Mouse (Mus musculus) intestine, embryonic 16.5 days (tissue): ENCODE measurements around the gene Gm12830. TPM values are rescaled to one million over a fixed set of nuclear protein-coding genes. Genes with fewer than 3 reads are reported as not detected.
A peak's percentile ranks its signal among the peaks of the same experiment; 100 is the strongest.

Source experiments
- ATAC-seq: fragments of 200-750 bp; cut with Nextera tagmentation; 2 replicates; pipeline ENCODE4 v1.8.0; 2017; ENCODE audit warnings: moderate TSS enrichment, moderate library complexity
- H3K27ac ChIP-seq: fragments of 300-500 bp; sonication (generic); 2 replicates; pipeline ENCODE4 v1.5.1; 2014; ENCODE audit warnings: mild to moderate bottlenecking, low read length
- H3K27me3 ChIP-seq: fragments of 300-500 bp; sonication (generic); replicated peaks from 2 replicates; pipeline ENCODE4 v1.6.1; 2014; ENCODE audit warnings: low read length, control low read depth, mixed read lengths; ENCODE audit not compliant: control insufficient read depth, insufficient read depth
- H3K36me3 ChIP-seq: fragments of 300-500 bp; sonication (generic); 2 replicates; pipeline ENCODE4 v1.6.1; 2014; ENCODE audit warnings: low read length, control low read depth; ENCODE audit not compliant: control insufficient read depth, insufficient read depth
- H3K4me1 ChIP-seq: fragments of 300-500 bp; sonication (generic); 2 replicates; pipeline ENCODE4 v1.6.1; 2014; ENCODE audit warnings: low read length, control low read depth, mixed read lengths; ENCODE audit not compliant: control insufficient read depth, insufficient read depth
- H3K4me2 ChIP-seq: fragments of 300-500 bp; sonication (generic); 2 replicates; pipeline ENCODE4 v1.6.1; 2014; ENCODE audit warnings: low read depth, low read length, control low read depth
- H3K4me3 ChIP-seq: fragments of 300-500 bp; sonication (generic); 2 replicates; pipeline ENCODE4 v1.5.1; 2014; ENCODE audit warnings: mild to moderate bottlenecking, low read length
- H3K9ac ChIP-seq: fragments of 300-500 bp; sonication (generic); 2 replicates; pipeline ENCODE4 v1.6.1; 2014; ENCODE audit warnings: low read depth, low read length
- H3K9me3 ChIP-seq: fragments of 300-500 bp; sonication (generic); 2 replicates; pipeline ENCODE4 v1.6.1; 2016; ENCODE audit warnings: low read length, control low read depth; ENCODE audit not compliant: control insufficient read depth
- WGBS: fragments of 180-500 bp; shearing (Covaris S2); extraction: QIAGEN DNeasy Blood & Tissue Kit; methylation state at CpG from one replicate; pipeline ENCODE4 v1.1.7; 2014; 5-methylcytosine and 5-hydroxymethylcytosine counted together
- polyA plus RNA-seq: library from polyadenylated mRNA; unstranded; fragments of >200 nt; fragmentation: Nextera tagmentation; extraction: Ambion mirVana; gene quantifications from 2 replicates; pipeline ENCODE4 v1.2.1, GENCODE M21; 2015

Gm12830 gene
- polyA plus RNA-seq, 1 experiment from 2014 or later = not detected

- Histone ChIP-seq H3K9me3 (no peaks in the 10 kb centered on the region), H3K27ac (no peak overlapping the region), H3K4me3 (no peak overlapping the region), H3K9ac (no peak overlapping the region), H3K36me3 (no peaks in the 10 kb centered on the region), H3K4me2 (no peak overlapping the region), H3K27me3 (0 out of 2 replicates have a peak, but pooled peaks cover under 1% of the 10 kb centered on the region), H3K4me1 (no peaks in the 10 kb centered on the region)
- ATAC-seq = no peak
- WGBS = 40% methylated on average over 9 of the region's 9 CpGs
Observed at GRCm38 (mm10) chr4:114791650-114792049, 29.9 kb upstream of the Gm12830 start.

GRCm38 (mm10) chr4:114793836-114794235 is 27.7 kb upstream of the Gm12830 start:
- H3K9me3 ChIP-seq = no peaks in the 10 kb centered on the region
- no peak overlapping the region for H3K4me3 ChIP-seq
- H3K27me3 ChIP-seq = 0 out of 2 replicates have a peak, but pooled peaks cover 3% of the 10 kb centered on the region
- H3K4me1 ChIP-seq = no peaks in the 10 kb centered on the region
- 89% methylated on average over 2 of the region's 2 CpGs for WGBS
- H3K36me3 ChIP-seq = no peaks in the 10 kb centered on the region
- no peak overlapping the region for H3K4me2 ChIP-seq
- H3K27ac ChIP-seq = no peak overlapping the region
- no peak for ATAC-seq
- H3K9ac ChIP-seq = no peak overlapping the region

GRCm38 (mm10) chr4:114797254-114797914 is 24.1 kb upstream of the Gm12830 start:
- H3K27me3 ChIP-seq = 0 out of 2 replicates have a peak, but pooled peaks cover 3% of the 10 kb centered on the region
- no peak overlapping the region for H3K4me3 ChIP-seq
- H3K4me2 ChIP-seq = no peak overlapping the region
- H3K4me1 ChIP-seq = no peaks in the 10 kb centered on the region
- H3K36me3 ChIP-seq = no peaks in the 10 kb centered on the region
- H3K9ac ChIP-seq = no peak overlapping the region
- 36% methylated on average over 5 of the region's 5 CpGs for WGBS
- no peaks in the 10 kb centered on the region for H3K9me3 ChIP-seq
- H3K27ac ChIP-seq = no peak overlapping the region
- no peak for ATAC-seq

DNA sequence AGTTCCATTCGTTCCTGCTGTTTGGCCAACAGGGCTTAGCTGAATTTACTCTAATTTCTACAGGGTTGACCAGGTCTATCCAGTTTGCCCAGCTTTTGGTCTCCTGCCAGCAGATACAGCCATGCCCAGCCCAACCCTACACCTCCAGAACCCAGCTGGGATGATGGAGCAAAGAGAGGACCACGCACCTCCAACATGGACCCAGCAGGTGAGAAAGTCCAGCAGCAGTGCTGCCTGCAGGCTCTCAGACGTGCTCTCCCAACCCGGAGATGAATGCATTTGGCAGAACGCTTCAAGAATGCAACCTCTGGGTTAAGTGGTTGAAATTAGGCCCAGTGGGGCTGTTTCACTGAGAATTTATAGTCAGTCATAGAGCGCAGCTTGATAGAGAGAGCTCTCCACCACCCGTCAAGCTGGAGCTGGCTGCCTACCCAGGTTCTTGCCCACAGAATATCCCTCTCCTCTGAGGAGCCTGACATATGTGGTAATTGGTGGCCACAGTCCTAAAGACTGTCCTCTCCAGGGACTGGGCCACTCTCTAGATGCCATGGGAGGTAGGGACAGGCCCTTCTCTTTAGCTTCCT is 23.4 kb upstream of the Gm12830 start:
- Histone ChIP-seq H3K9me3 (no peaks in the 10 kb centered on the region), H3K27ac (no peak overlapping the region), H3K36me3 (no peaks in the 10 kb centered on the region), H3K4me2 (no peak overlapping the region), H3K4me3 (no peak overlapping the region), H3K4me1 (no peaks in the 10 kb centered on the region), H3K27me3 (0 out of 2 replicates have a peak, but pooled peaks cover 3% of the 10 kb centered on the region), H3K9ac (no peak overlapping the region)
- WGBS = 43% methylated on average over 7 of the region's 7 CpGs
- no peak for ATAC-seq

DNA sequence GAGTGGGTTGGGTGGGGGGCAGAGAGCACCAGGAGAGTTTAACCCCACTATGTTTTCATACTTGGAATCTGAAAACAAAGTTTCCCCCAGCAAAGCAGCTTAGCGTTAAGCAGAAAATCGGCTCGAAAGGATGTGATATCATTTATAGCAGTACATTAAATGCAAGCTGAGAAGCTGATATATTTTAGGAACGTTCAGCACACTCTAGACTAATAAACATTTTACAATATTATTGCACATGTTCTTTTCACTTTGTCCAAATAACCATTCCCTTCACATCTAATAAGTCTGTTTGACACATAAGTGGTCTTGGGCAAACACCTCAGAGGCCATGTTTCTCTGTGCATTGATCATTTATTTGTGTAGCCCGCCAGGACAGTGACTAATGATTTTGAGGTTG is 17.4 kb upstream of the Gm12830 start:
- Histone ChIP-seq H3K9me3 (no peaks in the 10 kb centered on the region), H3K27ac (no peak overlapping the region), H3K4me3 (no peak overlapping the region), H3K36me3 (no peaks in the 10 kb centered on the region), H3K4me2 (no peak overlapping the region), H3K4me1 (no peaks in the 10 kb centered on the region), H3K9ac (no peak overlapping the region), H3K27me3 (0 out of 2 replicates have a peak, but pooled peaks cover 2% of the 10 kb centered on the region)
- no peak for ATAC-seq
- WGBS = 63% methylated on average over 5 of the region's 5 CpGs

DNA sequence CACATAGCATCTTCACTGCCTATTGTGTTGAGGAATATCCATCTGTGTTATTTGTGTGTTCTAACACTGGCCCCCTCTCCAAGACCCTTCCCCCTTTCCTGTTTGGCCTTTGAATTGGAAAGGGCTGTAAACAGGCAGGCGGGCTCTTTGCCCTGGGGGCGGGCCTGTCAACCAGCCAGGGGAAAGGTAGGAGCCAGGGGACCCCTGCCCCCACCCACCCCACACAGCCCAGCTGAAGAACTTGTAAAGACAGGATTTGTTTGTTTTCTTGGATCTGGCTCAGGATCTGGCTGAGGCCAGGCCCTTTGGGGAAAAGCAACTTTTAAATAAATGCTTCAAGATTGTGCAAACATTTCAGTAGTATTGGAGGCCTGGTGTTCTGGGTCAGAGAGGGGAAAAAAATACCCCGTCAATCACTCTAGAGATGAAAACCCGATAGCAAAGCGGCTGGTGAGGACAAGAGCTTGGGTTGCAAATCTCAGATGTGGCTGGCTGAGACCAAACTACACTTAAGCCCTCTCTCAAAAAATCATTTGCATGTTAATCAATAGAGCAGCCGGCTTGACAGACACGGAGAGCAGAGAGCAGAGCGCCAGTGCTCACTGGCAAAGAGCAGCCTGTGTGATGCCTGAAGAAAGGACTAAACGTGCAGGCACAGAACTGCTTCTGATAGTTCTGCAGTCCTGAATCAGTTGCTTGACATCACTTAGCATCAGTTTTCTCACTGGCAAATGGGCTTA is 2.4 kb upstream of the Gm12830 start:
- H3K4me3 ChIP-seq = no peak overlapping the region
- peaks cover 4% of the 10 kb centered on the region; the same call in 1 of the 2 replicates for H3K4me1 ChIP-seq
- WGBS = 30% methylated on average over 9 of the region's 9 CpGs
- no peaks in the 10 kb centered on the region for H3K9me3 ChIP-seq
- H3K36me3 ChIP-seq = no peaks in the 10 kb centered on the region
- no peak overlapping the region for H3K27ac ChIP-seq
- no peak overlapping the region for H3K4me2 ChIP-seq
- H3K27me3 ChIP-seq = peaks cover 4% of the 10 kb centered on the region; the same call in 1 of the 2 replicates
- H3K9ac ChIP-seq = no peak overlapping the region
- ATAC-seq = no peak

DNA sequence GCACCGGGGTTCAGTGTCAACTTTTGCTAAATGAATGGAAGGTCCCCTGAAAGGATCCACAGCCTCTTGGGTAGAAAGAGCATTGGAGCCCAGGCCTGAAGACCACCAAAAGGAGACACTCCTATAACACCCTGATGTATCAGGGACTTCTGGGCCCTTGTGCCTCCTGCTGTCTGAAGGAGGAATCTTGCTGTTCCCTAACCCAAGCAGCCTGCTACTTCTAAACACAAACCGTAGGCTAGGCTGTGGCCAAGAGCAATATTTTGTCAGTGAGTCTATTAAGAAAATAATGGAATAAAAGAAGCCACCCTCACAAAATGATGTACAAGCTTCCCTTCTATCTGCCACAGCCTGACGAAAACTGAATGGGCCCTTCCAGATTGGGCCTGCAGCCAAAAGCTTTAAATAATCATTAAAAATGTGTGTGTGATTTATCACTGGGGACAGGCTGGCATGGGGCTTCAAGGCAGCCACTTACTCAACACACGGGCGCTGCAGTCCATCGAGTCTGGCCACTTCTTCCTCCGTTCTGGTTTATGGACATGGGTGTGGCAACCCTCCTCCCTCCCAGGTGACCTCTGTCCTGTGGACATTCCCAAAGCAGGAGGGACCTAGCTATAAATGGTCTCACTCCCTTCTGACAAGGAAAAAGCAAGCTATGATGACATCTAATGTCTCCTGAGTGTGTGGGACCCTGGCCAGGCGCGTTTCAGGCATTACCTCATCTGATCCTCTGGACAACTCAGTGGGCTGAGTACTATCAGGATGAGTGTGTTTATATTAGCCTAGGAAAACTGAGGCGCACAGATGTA is 13.5 kb downstream of the Gm12830 start:
- Histone ChIP-seq H3K4me1 (peaks cover 3% of the 10 kb centered on the region; the same call in 1 of the 2 replicates), H3K36me3 (no peaks in the 10 kb centered on the region), H3K9me3 (no peaks in the 10 kb centered on the region), H3K9ac (no peak overlapping the region), H3K4me3 (no peak overlapping the region), H3K27ac (no peak overlapping the region), H3K27me3 (no peaks in the 10 kb centered on the region; the same call in 1 of the 2 replicates), H3K4me2 (no peak overlapping the region)
- ATAC-seq = peak; percentile 83
- 37% methylated on average over 10 of the region's 10 CpGs for WGBS

GRCm38 (mm10) chr4:114841336-114841920 is 19.9 kb downstream of the Gm12830 start:
- no peak overlapping the region for H3K4me3 ChIP-seq
- H3K27ac ChIP-seq = no peak overlapping the region
- H3K9ac ChIP-seq = no peak overlapping the region
- peaks cover 9% of the 10 kb centered on the region; the same call in 1 of the 2 replicates for H3K4me1 ChIP-seq
- no peak overlapping the region for H3K4me2 ChIP-seq
- H3K36me3 ChIP-seq = no peaks in the 10 kb centered on the region
- WGBS = 55% methylated on average over 9 of the region's 9 CpGs
- H3K27me3 ChIP-seq = peaks cover 14% of the 10 kb centered on the region
- H3K9me3 ChIP-seq = no peaks in the 10 kb centered on the region
- no peak for ATAC-seq
